Mouse (Mus musculus) cerebellum, adult 2 months (tissue): ENCODE data around the gene Rhobtb1.

Source experiments
- CTCF ChIP-seq: fragments of 200-500 bp; IDR thresholded peaks from 2 replicates; pipeline ENCODE4 v1.5.1; 2011; ENCODE audit warnings: low read depth, mild to moderate bottlenecking, control low read depth, low read length, moderate library complexity, borderline replicate concordance; ENCODE audit not compliant: insufficient read depth
- POLR2A ChIP-seq: fragments of 200-500 bp; IDR thresholded peaks from 2 replicates; pipeline ENCODE4 v1.6.1; 2011; ENCODE audit warnings: low read length, control low read depth, borderline replicate concordance; ENCODE audit not compliant: insufficient read depth

- TF ChIP-seq POLR2A (no peak), CTCF (no peak)
Observed at GRCm38 (mm10) chr10:69335611-69336010, 184.4 kb downstream of the Rhobtb1 start.
